Mouse (Mus musculus) c-Kit-positive CD71-positive TER-119-positive erythroid progenitor cells, embryonic 14.5 days (primary cell): Measurements from ENCODE around the gene Timm10.

Source experiments
- DNase-seq: peaks from one replicate; pipeline ENCODE4 v3.0.0-alpha.2; 2013; ENCODE audit warnings: low spot score

Gene Timm10

DNA sequence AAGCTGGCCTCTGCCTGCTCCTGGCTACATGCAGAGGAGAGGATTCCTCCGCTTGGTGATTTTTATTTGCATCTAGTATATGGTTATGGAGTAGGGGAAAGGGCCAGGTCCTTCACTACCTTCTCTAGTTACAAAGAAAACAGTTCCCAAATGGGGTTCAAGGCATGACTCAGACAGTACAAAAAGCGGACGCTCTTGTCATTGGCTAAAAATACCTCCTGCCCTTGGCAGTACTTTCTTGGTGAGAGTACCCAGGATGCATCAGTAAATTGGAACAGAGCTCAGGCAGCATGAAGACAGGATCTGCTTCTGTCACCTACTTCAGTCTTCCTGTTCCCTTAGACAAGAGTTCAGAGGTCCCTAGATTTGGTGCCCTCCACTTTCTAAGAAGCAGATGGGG, 6.9 kb upstream of the Timm10 start:
- no peak for DNase-seq

DNA sequence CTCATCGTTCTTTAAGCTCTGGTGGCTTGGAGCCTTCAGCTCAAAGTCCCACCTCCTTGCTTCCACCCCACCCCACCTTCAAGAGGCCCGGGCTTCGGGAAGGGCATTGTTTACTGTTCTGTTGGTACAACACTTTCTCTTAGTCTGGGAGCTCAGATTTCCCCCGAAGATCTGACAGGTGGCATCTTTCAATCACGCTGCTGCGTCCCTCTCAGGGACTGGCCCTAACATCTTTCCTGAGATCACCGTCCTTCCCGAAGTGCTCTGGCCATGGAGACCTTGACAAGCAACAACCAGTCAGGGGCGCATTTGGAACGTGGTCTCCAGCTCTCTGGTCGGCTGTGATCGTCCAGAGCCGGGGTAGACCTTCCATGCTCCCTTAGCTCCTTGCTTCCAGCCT, 4.2 kb upstream of the Timm10 start, which contains the start of gene Smtnl1:
Smtnl1 (minus strand) TSS at position 101 of the 400 bp plus-strand sequence.
- no peak for DNase-seq

DNA sequence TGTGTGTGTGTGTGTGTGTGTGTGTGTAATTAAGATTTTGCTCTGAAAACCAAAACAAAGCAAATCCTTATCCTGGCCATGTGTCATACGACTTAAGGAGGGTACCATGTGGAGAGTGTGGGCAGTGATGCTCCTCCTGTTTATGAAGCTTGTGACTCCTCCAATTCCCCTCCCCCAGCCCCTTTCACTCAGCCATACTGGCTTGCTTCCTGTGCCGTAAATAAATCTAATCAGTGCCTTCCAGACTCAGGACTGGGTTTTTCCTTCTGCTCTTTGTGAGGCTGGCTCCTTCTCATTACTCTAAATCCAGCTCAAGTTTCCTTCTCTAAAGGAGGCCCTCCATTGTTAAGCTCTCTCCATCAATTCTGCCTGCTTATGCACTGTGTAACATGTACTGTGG, 3.6 kb upstream of the Timm10 start:
- no peak for DNase-seq

GRCm38 (mm10) chr2:84827283-84827920, 605 bp downstream of the Timm10 start:
- DNase-seq = peak; percentile 79

DNA sequence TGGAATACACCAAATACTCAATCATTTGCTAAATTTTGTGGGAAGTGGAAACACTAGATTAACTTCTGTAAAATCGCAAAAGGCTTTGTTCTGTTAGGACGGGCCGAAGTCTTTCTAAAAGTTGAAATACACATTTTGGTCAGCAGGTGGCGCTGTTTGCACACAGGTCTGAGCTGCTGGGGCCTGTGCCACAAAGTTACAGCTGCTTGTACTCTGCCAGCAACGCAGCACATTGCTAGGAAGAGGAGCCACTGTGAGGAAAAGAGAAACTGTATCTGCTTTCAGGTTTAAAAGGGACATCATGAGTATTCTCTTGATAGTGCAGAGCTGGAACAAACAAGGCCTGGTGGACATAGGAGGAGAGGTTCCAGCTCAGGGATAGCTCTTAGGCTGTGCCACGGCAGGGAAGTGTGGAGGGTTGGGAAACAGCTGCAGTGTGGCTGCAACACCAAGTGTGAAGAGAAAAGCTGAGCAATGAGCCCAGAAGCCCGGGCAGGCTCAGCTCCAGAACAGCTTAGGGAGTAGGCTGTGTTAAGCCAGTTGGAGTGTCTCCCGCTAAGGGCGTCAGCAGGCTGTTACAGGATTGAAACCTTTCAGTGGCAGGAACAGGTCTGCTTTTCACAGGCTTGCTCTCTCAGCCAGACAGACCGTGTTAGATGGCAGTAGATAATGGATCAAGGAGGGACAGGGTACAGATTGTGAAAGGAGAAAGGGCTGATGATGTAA, 5.0 kb downstream of the Timm10 start:
- peak; percentile 89 for DNase-seq

- no peak for DNase-seq
These were observed 10.3 kb downstream of the Timm10 start for GRCm38 (mm10) chr2:84837107-84837506.

DNA sequence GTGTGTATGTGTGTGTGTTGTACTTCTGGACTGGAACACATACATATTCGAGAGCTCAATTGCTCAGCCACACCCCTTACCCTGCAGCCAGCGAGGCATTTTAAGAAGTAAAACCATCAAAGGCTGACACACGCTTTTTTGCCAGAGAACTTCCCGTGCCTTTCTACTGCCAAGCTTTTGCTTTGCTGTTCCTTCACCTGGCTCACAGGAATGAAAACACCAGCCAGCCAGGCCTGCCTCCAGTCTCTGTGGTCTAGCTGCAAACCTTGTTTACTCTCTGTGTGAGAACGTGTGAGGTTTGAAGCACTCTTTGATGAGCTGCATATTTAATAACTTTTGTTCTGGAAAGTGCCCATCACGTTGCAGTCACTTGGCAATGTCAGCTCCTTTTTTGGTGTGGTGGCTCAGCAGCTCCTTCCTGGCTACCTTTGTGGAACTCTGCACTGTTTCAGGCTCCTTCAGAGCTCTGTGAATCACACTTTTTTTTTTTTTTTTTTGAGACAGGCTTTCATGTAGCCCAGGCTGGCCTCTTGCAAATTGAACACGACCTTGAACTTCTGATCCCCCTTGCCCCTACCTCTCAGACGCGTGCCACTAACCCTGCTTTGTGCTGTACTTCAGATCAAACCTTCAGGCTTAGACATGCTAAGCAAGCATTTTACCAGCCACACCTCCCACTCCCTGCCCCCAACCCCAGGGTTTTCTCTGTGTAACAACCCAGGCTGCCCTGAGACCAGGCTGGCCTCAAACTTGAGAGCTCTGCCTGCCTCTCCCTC, 11.2 kb downstream of the Timm10 start:
- no peak for DNase-seq

DNA sequence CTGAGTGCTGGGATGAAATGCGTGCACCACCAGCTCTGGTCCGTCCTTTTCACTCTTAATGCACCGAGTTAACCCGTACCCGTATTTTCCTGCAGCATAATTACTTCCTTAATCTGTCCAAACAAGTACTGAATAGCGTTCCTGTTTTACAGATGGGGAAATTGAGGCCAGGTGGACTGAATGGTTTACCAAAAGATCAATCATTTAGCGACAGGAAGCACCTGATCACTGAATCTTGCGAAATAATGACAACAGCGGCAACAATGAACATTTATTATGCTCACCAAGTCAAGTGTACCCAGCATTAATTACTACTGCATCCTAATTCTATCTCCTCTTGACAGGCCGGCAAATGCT, 11.8 kb downstream of the Timm10 start, which contains the start of gene Slc43a1:
Slc43a1 (plus strand) TSS at position 258 of the 357 bp plus-strand sequence.
- DNase-seq = no peak

DNA sequence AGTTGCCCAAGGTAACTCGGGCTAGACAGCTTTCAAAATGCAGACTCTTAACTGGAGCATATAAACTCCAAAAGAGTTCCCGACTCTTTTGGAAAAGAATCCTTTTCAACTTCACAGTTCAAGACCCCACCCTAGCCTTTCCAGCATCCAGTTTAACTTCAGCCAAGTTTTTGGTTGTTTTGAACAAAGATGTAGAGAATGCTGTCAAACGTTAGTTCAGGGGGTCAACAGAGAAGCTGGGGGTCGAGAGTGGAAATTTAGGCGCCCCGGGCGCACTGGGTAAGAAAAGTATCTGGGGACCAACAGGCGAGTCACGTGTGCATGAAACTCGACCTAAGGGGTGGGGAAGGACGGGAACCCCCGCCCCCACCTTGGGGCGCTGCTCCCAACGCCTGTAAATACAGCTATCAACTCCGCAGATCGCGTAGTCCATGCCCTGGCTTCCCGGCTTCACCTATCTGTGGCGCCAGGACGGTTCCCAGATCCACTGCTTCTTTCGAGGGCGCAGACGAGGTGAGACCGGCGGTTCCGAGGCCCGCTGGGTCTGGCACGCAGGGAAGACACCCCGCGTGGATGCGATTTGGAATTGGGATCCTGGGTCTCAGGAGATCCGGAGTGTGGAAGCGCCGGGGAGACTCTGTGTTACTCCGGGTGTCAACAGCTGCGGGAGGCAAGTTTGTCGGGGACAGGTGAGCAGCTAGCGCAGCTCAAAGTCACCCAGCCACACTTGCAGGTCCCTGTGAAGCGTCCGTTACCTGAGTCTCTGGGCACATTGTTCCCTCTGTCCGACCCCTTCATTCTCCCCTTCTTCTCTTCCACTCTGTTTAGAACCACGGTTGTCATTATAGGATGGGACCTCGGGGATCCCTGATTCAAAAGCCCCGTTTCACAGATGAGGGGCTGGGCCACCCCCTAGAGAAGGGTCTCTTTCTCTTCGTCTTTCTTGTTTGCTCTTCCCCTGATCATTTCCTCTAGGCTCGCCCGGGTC, 12.5 kb downstream of the Timm10 start:
- peak; percentile 76 for DNase-seq

DNA sequence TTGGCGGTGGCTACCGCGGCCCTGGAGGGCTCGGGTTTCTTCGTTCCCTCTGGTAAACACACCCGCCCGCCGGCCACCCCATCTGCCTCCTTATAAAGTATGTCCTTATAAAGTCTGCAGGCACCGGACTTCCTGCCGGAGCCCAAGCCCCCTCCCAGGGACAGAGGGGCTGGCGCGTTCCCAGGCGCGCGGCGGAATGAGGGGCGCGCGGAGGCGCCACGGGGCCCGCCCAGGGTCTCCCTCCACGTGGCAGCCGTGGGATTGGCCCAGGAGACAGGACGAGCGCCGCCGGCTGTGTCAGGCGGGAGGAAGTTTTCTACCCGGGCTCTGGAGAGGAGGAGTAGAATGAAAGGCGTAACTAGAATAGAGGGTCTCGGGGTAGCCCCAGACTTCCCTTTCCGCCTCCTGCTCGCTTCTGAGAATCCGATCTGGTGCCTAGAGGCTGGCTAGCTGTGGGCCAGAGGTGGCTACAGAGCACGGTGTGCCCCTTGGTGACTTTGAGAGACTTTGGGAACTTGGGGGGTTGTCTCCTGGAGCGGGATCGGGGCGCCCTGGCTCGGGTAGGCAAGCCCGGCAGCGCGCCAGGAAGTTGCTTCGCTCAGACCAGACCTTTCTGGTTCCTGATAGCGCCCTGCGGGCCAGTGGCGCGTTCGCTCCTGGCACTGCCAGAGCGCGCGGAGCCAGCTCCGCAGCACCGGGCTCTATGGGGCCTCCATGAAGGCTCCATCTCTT, 13.4 kb downstream of the Timm10 start:
- peak; percentile 56 for DNase-seq

DNA sequence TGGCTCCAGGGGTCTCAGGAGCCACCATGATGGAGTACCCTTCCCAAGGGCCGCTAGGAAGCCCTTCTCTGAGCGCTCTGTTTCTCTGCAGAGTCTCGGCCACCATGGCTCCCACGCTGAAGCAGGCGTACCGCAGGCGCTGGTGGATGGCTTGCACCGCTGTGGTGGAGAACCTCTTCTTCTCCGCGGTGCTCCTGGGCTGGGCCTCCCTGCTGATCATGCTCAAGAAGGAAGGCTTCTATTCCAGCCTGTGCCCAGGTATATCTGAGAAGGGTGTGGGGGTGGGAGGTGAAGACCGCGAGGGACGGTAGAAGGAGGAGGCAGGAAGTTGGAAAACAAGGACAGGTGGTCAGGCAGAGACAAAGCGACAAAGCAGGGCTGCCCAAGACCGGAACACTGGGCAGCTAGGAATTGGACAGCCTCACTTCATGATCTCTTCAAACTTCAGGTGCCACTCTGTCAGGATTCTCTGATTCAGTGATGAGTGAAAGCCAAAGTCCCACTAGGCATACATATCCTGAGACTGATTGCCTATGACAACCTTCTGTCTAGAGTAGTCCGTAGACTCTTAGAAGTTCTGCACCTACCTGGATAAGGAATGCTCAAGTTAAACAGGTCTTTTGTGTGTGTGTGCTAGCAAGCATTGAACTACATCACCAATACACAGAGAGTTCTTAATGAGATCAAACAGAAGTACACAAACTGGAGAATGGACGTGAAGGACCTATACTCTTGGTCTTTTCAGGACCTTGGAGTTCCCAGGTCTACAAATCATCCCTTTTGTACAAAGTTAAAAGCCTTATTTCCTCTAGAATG, 14.2 kb downstream of the Timm10 start:
- DNase-seq = peak; percentile 60

- DNase-seq = peak; percentile 92
These were observed 15.1 kb downstream of the Timm10 start for GRCm38 (mm10) chr2:84841905-84842304.

DNA sequence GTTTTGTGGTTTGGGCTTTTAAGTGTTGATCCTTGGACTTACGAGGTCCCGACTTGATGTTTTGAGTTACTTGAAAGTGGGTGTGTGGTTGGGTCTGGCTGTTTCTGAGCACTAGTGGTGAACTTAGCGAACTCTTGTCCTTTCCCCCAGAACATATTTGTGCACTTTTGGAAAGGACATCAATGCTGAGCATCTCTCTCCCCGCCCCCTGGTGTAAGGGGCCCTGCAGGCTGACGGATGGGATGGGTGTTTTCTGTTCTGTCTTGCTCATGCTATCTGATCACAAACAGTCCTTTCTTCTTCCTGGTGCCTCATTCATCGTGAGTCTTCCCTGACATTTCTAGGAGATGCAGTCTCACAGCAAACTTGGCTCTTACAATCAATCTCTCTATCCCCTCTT, 16.9 kb downstream of the Timm10 start:
- DNase-seq = peak; percentile 68

DNA sequence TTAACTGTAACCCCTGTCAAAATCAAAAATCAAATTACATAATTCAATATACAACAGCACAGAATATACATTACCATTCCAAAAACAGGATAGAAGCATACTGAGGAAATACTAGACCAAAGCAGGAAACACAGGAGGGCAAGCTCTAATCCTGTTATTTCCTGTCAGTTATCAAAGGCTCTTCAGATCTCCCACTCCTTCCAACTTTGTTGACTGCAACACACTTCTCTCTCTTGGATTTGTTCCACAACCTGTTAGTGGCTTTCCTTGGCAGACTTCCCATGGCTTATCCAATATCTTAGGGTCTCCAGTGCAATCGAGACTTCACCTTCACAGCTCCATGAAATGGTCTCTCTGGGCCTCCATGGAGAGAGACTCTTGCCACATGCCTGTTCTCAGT, 18.4 kb downstream of the Timm10 start:
- no peak for DNase-seq

DNA sequence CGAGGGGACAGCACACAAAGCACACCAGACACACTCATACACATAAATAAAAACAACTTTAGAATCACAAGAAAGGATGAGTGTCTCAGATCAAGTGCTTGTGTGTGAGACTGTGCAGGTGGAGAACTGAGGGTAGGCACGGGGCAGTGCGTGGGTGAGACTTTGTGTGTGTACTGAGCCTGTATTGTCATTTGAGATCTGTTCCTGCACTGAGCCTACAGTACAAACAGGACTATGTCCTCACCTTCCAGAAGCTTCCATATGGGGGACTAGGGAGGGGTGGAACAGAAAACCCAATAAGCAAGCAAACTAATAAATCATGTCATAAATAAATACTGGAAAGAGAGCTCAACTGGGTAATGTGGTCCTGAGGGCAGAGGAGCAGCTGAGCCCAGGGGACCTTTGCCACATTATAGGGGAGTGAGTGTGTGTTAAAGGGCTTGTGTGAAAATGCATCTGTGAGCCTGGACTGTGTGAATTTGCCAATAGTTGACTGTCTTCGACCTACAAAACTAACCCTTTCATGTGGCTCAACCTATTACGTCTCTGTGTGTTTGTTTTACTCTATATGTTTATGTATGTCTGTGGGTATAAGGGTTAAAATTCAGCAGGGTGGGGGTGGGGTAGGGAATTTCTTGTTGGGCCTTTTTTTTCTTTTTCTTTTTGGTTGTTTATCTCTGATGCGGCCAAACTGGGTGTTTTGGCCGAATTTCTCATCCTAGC, 23.8 kb downstream of the Timm10 start:
- DNase-seq = no peak

DNA sequence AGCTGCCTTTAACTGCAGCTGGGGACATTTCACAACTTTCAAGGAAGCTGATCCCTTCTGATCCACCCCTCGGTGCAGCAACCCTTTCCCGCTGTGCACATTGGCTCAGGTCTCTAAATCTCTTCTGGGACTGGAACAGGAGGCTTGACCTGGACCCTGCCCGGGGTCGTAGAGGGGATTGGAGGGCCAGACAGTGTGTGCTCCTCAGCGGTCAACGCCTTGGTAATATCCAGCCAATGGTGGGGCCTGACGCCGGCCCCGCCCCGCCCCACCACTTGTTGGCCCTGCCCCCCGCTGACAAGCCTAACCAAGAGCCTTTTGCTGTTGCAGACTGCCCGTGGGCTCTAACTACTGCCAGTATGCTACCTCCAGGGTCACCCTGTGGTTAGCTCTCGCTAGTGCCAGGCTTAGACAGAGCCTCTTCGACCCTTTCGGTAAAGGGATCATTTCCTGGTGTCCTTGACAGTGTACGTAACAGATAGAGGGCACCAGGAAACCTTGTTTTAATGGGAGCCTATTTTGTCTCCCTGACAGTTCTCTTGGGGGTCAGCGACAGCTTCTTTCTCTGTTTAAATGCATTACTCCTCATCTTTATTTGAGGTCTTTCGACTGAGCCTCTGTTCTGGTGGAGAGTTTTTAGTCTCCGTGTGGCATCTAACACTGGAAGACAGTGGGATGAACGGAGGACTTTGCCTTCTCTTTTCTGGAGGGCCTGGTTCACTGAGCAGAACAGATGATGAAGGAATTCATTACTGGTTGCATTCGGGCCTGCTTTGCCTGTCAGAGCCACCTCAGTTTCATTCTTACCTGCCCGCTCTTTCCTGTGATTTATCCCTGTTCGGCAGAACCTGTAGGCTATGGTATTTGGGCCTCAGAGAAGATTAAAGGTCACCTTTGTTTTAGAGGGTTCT, 24.6 kb downstream of the Timm10 start:
- no peak for DNase-seq

- DNase-seq = peak; percentile 35
These were observed 28.9 kb downstream of the Timm10 start for GRCm38 (mm10) chr2:84855732-84856131.

- no peak for DNase-seq
These were observed 31.8 kb downstream of the Timm10 start for GRCm38 (mm10) chr2:84858551-84858950.
